Mouse (Mus musculus): ENCODE measurements around the gene Ganab. TPM values are rescaled to one million over a fixed set of nuclear protein-coding genes. Genes with fewer than 3 reads are reported as not detected.

Gene Ganab
- polyA plus RNA-seq, 1 experiment, result 86.9 TPM

DNA sequence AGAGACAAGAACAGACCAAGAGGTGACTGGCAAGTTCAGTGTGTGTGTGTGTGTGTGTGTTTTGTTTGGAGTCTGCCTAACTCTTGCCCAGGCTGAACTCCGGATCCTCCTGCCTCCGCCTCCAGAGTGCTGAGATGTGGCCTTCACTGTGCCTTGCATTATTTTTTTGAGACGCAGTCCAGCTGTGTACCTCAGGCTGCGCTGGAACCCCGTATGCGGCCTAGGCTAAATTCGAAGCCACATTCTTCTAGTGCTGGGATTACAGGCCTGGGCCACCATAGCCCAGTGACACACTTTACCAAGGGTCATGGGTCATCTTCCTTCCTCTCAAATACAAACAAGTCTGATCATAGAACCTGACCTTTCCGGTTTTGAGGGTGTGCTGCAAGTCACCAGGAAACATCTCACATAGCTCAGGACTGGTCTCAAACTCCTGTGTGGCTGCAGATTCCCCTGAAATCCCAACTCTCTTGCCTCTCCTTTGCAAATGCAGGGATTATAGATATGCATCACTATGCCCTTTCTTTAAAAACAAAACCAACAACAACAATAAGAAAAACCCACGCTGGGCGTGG lies 25.5 kb upstream of the Ganab start:
- H3K4me3 ChIP-seq (ENCODE audit: extremely low read depth, insufficient read depth, insufficient read length), result peak overlapping the region; percentile 78
- DNase-seq (ENCODE audit: low read depth in 1 of 2, low spot score in 2 of 2), result no peak
- WGBS, result 72% methylated on average over 10 of the region's 10 CpGs
- H3K27me3 ChIP-seq (ENCODE audit: control insufficient read depth, insufficient read depth, low read length), result no peaks in the 10 kb centered on the region
- peaks cover 17% of the 10 kb centered on the region for H3K36me3 ChIP-seq (ENCODE audit: control insufficient read depth, insufficient read depth, low read length)
- peaks cover 3% of the 10 kb centered on the region; the same call in 1 of the 2 replicates for H3K4me1 ChIP-seq (ENCODE audit: control insufficient read depth, insufficient read depth, insufficient read length)
- no peak for TF ChIP-seq CTCF (IDR thresholded peaks at IDR 0.05; ENCODE audit: extremely low read depth, insufficient read depth, insufficient read length, insufficient replicate concordance)
- TF ChIP-seq POLR2A (IDR thresholded peaks at IDR 0.05; ENCODE audit: low read depth, low read length), result no peak
- no peak overlapping the region for H3K27ac ChIP-seq (ENCODE audit: insufficient read depth, low read length)

DNA sequence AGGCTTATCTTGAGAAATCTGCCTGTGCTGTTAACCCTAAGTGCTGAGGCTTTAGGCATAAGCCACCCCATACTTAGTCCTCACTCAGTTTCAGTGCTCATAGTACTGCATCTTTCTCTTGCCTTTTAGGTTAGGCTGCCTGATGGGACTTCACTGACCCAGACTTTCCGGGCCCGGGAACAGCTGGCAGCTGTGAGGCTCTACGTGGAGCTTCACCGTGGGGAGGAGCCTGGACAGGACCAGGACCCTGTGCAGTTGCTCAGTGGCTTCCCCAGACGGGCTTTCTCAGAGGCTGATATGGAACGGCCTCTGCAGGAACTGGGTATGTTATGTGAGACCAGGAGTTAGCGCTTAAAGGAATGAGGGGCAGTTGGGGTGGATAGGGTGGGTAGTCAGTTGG lies 22.8 kb upstream of the Ganab start:
- WGBS, result 92% methylated on average over 7 of the region's 7 CpGs
- Histone ChIP-seq H3K36me3 (ENCODE audit: control insufficient read depth, insufficient read depth, low read length) (peaks cover 18% of the 10 kb centered on the region), H3K27me3 (ENCODE audit: control insufficient read depth, insufficient read depth, low read length) (no peaks in the 10 kb centered on the region), H3K4me3 (ENCODE audit: extremely low read depth, insufficient read depth, insufficient read length) (no peak overlapping the region), H3K4me1 (ENCODE audit: control insufficient read depth, insufficient read depth, insufficient read length) (peaks cover 3% of the 10 kb centered on the region; the same call in 1 of the 2 replicates), H3K27ac (ENCODE audit: insufficient read depth, low read length) (no peak overlapping the region)
- no peak for DNase-seq (ENCODE audit: low read depth in 1 of 2, low spot score in 2 of 2)
- TF ChIP-seq CTCF (IDR thresholded peaks at IDR 0.05; ENCODE audit: extremely low read depth, insufficient read depth, insufficient read length, insufficient replicate concordance) (no peak), POLR2A (IDR thresholded peaks at IDR 0.05; ENCODE audit: low read depth, low read length) (no peak)

DNA sequence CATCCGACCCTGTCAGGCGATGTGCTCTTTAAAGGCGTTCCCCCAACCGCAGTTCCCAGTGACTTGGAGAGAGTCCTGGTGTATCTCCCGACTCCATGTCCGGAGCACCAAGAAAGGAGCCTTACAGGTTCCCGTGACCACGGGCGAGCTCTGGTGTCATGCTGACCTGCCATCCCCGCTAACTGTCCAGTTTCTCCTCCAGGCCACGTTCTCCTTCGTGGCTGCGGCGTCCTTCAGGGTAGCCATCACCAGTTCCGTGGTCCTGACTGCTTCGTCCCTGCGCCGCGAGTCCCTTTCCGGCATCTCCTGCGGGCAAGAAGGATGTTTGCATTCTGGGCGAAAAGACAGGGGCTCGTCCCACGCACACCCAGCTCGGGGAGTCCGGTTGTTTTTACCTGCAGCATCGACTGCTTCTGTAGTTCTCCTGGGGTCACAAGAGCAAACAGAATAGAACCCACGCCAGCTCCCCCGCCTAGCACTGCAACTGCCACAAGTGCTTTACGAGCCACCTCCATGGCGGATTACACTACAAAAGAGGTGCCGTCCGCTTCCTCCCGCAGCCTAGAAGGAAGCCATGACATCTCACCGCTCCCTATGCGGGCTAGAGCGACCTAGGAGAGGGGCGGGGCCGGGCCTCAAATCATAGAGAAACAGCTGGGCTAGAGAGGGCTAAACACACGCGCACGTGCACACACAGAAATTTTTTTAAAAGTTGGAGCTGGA lies 17.4 kb upstream of the Ganab start, which contains the start of gene Uqcc3:
TSS of gene Uqcc3 (minus strand) at position 613 of the 723 bp plus-strand sequence.
- peak; percentile 81 to 87 for DNase-seq (ENCODE audit: low read depth in 1 of 2, low spot score in 2 of 2)
- H3K27me3 ChIP-seq (ENCODE audit: control insufficient read depth, insufficient read depth, low read length), result no peaks in the 10 kb centered on the region
- peak; percentile 85 for TF ChIP-seq POLR2A (IDR thresholded peaks at IDR 0.05; ENCODE audit: low read depth, low read length)
- no peak for TF ChIP-seq CTCF (IDR thresholded peaks at IDR 0.05; ENCODE audit: extremely low read depth, insufficient read depth, insufficient read length, insufficient replicate concordance)
- H3K27ac ChIP-seq (ENCODE audit: insufficient read depth, low read length), result peak within 1 kb of the TSS; percentile 69
- no peaks in the 10 kb centered on the region; the same call in 1 of the 2 replicates for H3K4me1 ChIP-seq (ENCODE audit: control insufficient read depth, insufficient read depth, insufficient read length)
- peaks cover 2% of the 10 kb centered on the region; the same call in 1 of the 2 replicates for H3K36me3 ChIP-seq (ENCODE audit: control insufficient read depth, insufficient read depth, low read length)
- peak within 1 kb of the TSS; percentile 89 for H3K4me3 ChIP-seq (ENCODE audit: extremely low read depth, insufficient read depth, insufficient read length)
- under 1% methylated on average over 42 of the region's 42 CpGs for WGBS

DNA sequence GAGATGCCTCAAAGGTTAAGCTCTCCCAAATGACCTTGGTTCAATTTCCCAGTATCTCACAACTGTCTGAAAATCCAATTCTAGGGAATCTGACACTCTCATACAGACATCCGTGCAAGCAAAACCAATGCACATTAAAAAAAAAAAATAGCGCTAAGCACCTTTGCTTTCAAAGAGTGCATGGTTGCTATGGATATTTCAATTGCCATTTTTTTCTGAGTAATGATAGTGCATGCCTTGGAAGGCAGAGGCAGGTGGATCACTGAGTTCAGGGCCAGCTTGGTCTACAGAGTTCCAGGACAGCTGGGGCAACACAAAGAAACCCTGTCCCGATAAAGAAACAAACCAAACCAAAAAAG lies 16.9 kb upstream of the Ganab start:
- no peak for TF ChIP-seq CTCF (IDR thresholded peaks at IDR 0.05; ENCODE audit: extremely low read depth, insufficient read depth, insufficient read length, insufficient replicate concordance)
- TF ChIP-seq POLR2A (IDR thresholded peaks at IDR 0.05; ENCODE audit: low read depth, low read length), result no peak
- WGBS, result 2% methylated on average over 3 of the region's 3 CpGs
- Histone ChIP-seq H3K27ac (ENCODE audit: insufficient read depth, low read length) (no peak overlapping the region), H3K4me3 (ENCODE audit: extremely low read depth, insufficient read depth, insufficient read length) (peak overlapping the region; percentile 89), H3K36me3 (ENCODE audit: control insufficient read depth, insufficient read depth, low read length) (peaks cover 1% of the 10 kb centered on the region; the same call in 1 of the 2 replicates), H3K4me1 (ENCODE audit: control insufficient read depth, insufficient read depth, insufficient read length) (no peaks in the 10 kb centered on the region; the same call in 1 of the 2 replicates), H3K27me3 (ENCODE audit: control insufficient read depth, insufficient read depth, low read length) (no peaks in the 10 kb centered on the region)
- DNase-seq (ENCODE audit: low read depth in 1 of 2, low spot score in 2 of 2), result no peak

DNA sequence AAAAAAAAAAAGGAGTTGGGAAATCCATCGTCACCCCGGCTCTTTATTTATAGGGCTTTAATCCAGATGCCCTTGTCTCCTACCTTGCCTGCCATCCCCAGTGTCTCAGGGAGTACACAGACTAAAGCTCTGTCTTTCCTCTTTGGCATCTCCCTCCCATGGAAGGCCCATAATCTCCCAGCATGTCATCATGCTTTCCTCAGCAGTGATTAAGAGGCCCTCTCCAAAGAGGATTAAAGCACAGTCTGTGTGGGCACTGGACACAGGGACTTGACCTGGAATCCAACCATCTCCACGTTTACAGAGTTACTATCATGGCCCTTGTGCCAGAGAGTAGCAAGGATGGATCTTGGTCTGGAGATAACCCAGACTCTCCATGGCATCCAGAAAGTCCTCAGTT lies 14.3 kb upstream of the Ganab start, which contains the start of the genes Lbhd1 and Gm49403:
TSS of gene Lbhd1 (plus strand) at position 117 of the 400 bp plus-strand sequence.
TSS of gene Gm49403 (plus strand) at position 315 of the 400 bp plus-strand sequence.
- DNase-seq (ENCODE audit: low read depth in 1 of 2, low spot score in 2 of 2), result no peak
- H3K27ac ChIP-seq (ENCODE audit: insufficient read depth, low read length), result no peak within 1 kb of the TSS
- peaks cover 5% of the 10 kb centered on the region; the same call in 1 of the 2 replicates for H3K4me1 ChIP-seq (ENCODE audit: control insufficient read depth, insufficient read depth, insufficient read length)
- WGBS, result 93% methylated on average over 3 of the region's 3 CpGs
- TF ChIP-seq POLR2A (IDR thresholded peaks at IDR 0.05; ENCODE audit: low read depth, low read length) (no peak), CTCF (IDR thresholded peaks at IDR 0.05; ENCODE audit: extremely low read depth, insufficient read depth, insufficient read length, insufficient replicate concordance) (no peak)
- no peaks in the 10 kb centered on the region for H3K36me3 ChIP-seq (ENCODE audit: control insufficient read depth, insufficient read depth, low read length)
- no peak within 1 kb of the TSS for H3K4me3 ChIP-seq (ENCODE audit: extremely low read depth, insufficient read depth, insufficient read length)
- H3K27me3 ChIP-seq (ENCODE audit: control insufficient read depth, insufficient read depth, low read length), result no peaks in the 10 kb centered on the region

DNA sequence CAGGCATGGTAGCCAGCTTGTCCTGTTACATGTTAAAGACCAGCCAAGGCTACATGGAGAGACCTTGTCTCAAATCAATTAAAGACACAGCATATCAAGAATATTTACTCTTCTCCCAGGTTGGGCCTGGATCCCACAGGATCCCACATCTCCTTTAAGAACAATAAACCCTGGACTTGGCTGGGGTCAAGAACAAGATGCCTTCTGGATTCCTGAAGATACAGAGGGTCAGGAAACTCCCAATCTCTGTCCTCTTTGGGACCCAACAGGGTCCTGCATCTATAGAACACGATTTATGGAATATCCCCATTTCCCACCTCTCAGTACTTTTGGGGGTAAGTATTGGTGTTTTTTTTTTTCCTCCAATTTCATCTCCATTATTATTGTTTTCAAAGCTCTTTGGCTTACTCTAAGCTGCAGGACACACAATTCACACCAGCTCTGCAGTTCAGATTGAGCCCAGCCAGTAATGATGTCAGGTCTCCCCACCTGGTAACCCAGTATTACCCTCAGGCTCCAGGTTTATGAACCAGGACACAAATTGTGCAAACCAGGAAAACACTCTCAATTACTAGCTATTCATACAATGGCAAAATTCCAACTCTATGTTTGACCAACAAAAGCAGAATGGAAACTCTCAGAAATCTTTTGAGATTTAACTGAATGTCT lies 10.8 kb upstream of the Ganab start:
- TF ChIP-seq CTCF (IDR thresholded peaks at IDR 0.05; ENCODE audit: extremely low read depth, insufficient read depth, insufficient read length, insufficient replicate concordance) (no peak), POLR2A (IDR thresholded peaks at IDR 0.05; ENCODE audit: low read depth, low read length) (no peak)
- Histone ChIP-seq H3K4me1 (ENCODE audit: control insufficient read depth, insufficient read depth, insufficient read length) (0 out of 2 replicates have a peak, but pooled peaks cover 5% of the 10 kb centered on the region), H3K36me3 (ENCODE audit: control insufficient read depth, insufficient read depth, low read length) (peaks cover 6% of the 10 kb centered on the region), H3K27me3 (ENCODE audit: control insufficient read depth, insufficient read depth, low read length) (no peaks in the 10 kb centered on the region), H3K27ac (ENCODE audit: insufficient read depth, low read length) (no peak overlapping the region), H3K4me3 (ENCODE audit: extremely low read depth, insufficient read depth, insufficient read length) (no peak overlapping the region)
- no peak for DNase-seq (ENCODE audit: low read depth in 1 of 2, low spot score in 2 of 2)
- WGBS, result 73% methylated on average over 1 of the region's 1 CpGs
